Comparison of ENCODE assay signal across 20 mouse cellular contexts in genomic region chr17:83792388-83792787, GRCm38 (mm10). TPM values are rescaled to one million over a fixed set of nuclear protein-coding genes. Genes with fewer than 3 reads are reported as not detected.
DNase-seq lines count a peak whose midpoint lies in the region; ATAC-seq and TF ChIP-seq lines count a peak whose summit lies in the region.
"Had no signal": no experiment of that assay in that cellular context is flagged by ENCODE, and none has a peak within 500 bp of the region (broad histone marks: within the 10 kb centered on the region; RNA-seq: fewer than 3 reads in every experiment).

No protein-coding gene starts in this region.

- no peak overlapping the region for H3K27ac ChIP-seq in forebrain, embryonic 12.5 days
- no peak overlapping the region for H3K27ac ChIP-seq in forebrain, embryonic 11.5 days (ENCODE audit: low read depth, low read length)
- H3K27ac ChIP-seq in forebrain, embryonic 16.5 days (ENCODE audit: low read length) = no peak overlapping the region; the same call in 1 of the 2 replicates
- H3K27ac ChIP-seq in limb, embryonic 13.5 days = no peak overlapping the region
- no peak overlapping the region for H3K27ac ChIP-seq in heart, embryonic 10.5 days
- H3K27ac ChIP-seq: kidney, postnatal 0 days; liver, embryonic 12.5 days; stomach, embryonic 15.5 days had no signal

- H3K9me3 ChIP-seq in forebrain, embryonic 12.5 days = no peaks in the 10 kb centered on the region
- no peaks in the 10 kb centered on the region for H3K9me3 ChIP-seq in forebrain, embryonic 11.5 days (ENCODE audit: control insufficient read depth, low read length)
- H3K9me3 ChIP-seq in E14TG2a.4 (ENCODE audit: low read length) = no peaks in the 10 kb centered on the region
- no peaks in the 10 kb centered on the region for H3K9me3 ChIP-seq in forebrain, embryonic 16.5 days (ENCODE audit: control insufficient read depth, low read length)
- H3K9me3 ChIP-seq in limb, embryonic 13.5 days = no peaks in the 10 kb centered on the region
- no peaks in the 10 kb centered on the region for H3K9me3 ChIP-seq in heart, embryonic 10.5 days
- H3K9me3 ChIP-seq: liver, embryonic 12.5 days; stomach, embryonic 15.5 days had no signal

- 0 out of 2 replicates have a peak, but pooled peaks cover 3% of the 10 kb centered on the region for H3K36me3 ChIP-seq in forebrain, embryonic 12.5 days (replicated peaks)
- H3K36me3 ChIP-seq in forebrain, embryonic 11.5 days (ENCODE audit: control insufficient read depth, insufficient read depth, low read length) = no peaks in the 10 kb centered on the region
- H3K36me3 ChIP-seq in E14TG2a.4 (ENCODE audit: insufficient read depth, low read length) = peaks cover 37% of the 10 kb centered on the region
- no peaks in the 10 kb centered on the region for H3K36me3 ChIP-seq in forebrain, embryonic 16.5 days (ENCODE audit: control insufficient read depth, insufficient read depth)
- peaks cover 34% of the 10 kb centered on the region for H3K36me3 ChIP-seq in limb, embryonic 13.5 days
- H3K36me3 ChIP-seq in heart, embryonic 10.5 days = peaks cover 28% of the 10 kb centered on the region

- 65% methylated on average over 23 of the region's 23 CpGs for WGBS in forebrain, embryonic 12.5 days
- 78% methylated on average over 23 of the region's 23 CpGs for WGBS in forebrain, embryonic 11.5 days
- WGBS in forebrain, embryonic 16.5 days = 36% methylated on average over 23 of the region's 23 CpGs
- WGBS in limb, embryonic 13.5 days = 60% methylated on average over 23 of the region's 23 CpGs
- WGBS in heart, embryonic 10.5 days = 82% methylated on average over 23 of the region's 23 CpGs

- no peak for DNase-seq in forebrain, embryonic 11.5 days (ENCODE audit: low spot score)
- no peak for DNase-seq in heart, embryonic 10.5 days (ENCODE audit: low spot score)
- no peak for DNase-seq in adrenal gland, postnatal 14 days
- no peak for DNase-seq in heart, adult 9 months (ENCODE audit: low spot score in 2 of 2)
- DNase-seq: cerebellum, adult 11-12 months; midbrain, embryonic 14.5 days; right cerebral cortex, adult 18-20 months; spleen, adult 18-20 months; thymus, postnatal 25 days had no signal

- TF ChIP-seq CTCF in E14TG2a.4 (conservative IDR thresholded peaks at IDR 0.05; ENCODE audit: low read length) = no peak

- peaks cover 4% of the 10 kb centered on the region; the same call in 1 of the 2 replicates for H3K4me1 ChIP-seq in forebrain, embryonic 12.5 days
- H3K4me1 ChIP-seq in forebrain, embryonic 11.5 days (replicated peaks; ENCODE audit: control insufficient read depth, insufficient read depth, low read length) = no peaks in the 10 kb centered on the region
- peaks cover 69% of the 10 kb centered on the region for H3K4me1 ChIP-seq in E14TG2a.4 (replicated peaks; ENCODE audit: low read depth, low read length)
- H3K4me1 ChIP-seq in forebrain, embryonic 16.5 days (replicated peaks; ENCODE audit: control insufficient read depth, insufficient read depth, low read length) = peaks cover 9% of the 10 kb centered on the region
- H3K4me1 ChIP-seq in limb, embryonic 13.5 days = peaks cover 10% of the 10 kb centered on the region; the same call in 1 of the 2 replicates
- H3K4me1 ChIP-seq in heart, embryonic 10.5 days = 0 out of 2 replicates have a peak, but pooled peaks cover 4% of the 10 kb centered on the region
- H3K4me1 ChIP-seq: liver, embryonic 12.5 days; stomach, embryonic 15.5 days had no signal

- H3K27me3 ChIP-seq in forebrain, embryonic 12.5 days = no peaks in the 10 kb centered on the region
- no peaks in the 10 kb centered on the region for H3K27me3 ChIP-seq in forebrain, embryonic 11.5 days (ENCODE audit: control insufficient read depth, insufficient read depth, low read length)
- H3K27me3 ChIP-seq in E14TG2a.4 (ENCODE audit: insufficient read depth, low read length) = no peaks in the 10 kb centered on the region
- H3K27me3 ChIP-seq in forebrain, embryonic 16.5 days (replicated peaks; ENCODE audit: control insufficient read depth, insufficient read depth, low read length) = no peaks in the 10 kb centered on the region
- no peaks in the 10 kb centered on the region for H3K27me3 ChIP-seq in limb, embryonic 13.5 days
- no peaks in the 10 kb centered on the region for H3K27me3 ChIP-seq in heart, embryonic 10.5 days (ENCODE audit: insufficient read depth, poor library complexity, severe bottlenecking)
- H3K27me3 ChIP-seq: liver, embryonic 12.5 days; stomach, embryonic 15.5 days had no signal

- peak overlapping the region; percentile 13; the same call in 1 of the 2 replicates for H3K4me2 ChIP-seq in forebrain, embryonic 12.5 days
- H3K4me2 ChIP-seq in forebrain, embryonic 11.5 days (ENCODE audit: low read depth, low read length, severe bottlenecking) = no peak overlapping the region
- peak overlapping the region; percentile 50 for H3K4me2 ChIP-seq in forebrain, embryonic 16.5 days (ENCODE audit: low read length)
- peak overlapping the region; percentile 41 for H3K4me2 ChIP-seq in limb, embryonic 13.5 days (replicated peaks)
- H3K4me2 ChIP-seq: liver, embryonic 12.5 days; stomach, embryonic 15.5 days had no signal

- ATAC-seq in forebrain, embryonic 12.5 days (ENCODE audit: low FRiP score) = no peak
- no peak for ATAC-seq in forebrain, embryonic 11.5 days (replicated peaks; ENCODE audit: low FRiP score)
- ATAC-seq in forebrain, embryonic 16.5 days = peak; percentile 36; the same call in 1 of the 2 replicates
- no peak for ATAC-seq in limb, embryonic 13.5 days (ENCODE audit: low FRiP score, low read depth)
- ATAC-seq: intestine, embryonic 16.5 days; liver, embryonic 12.5 days had no signal

- no peak overlapping the region for H3K9ac ChIP-seq in forebrain, embryonic 12.5 days
- H3K9ac ChIP-seq in forebrain, embryonic 11.5 days (ENCODE audit: low read length) = no peak overlapping the region
- H3K9ac ChIP-seq in forebrain, embryonic 16.5 days (replicated peaks; ENCODE audit: low read depth, low read length) = peak overlapping the region; percentile 15
- no peak overlapping the region for H3K9ac ChIP-seq in limb, embryonic 13.5 days
- H3K9ac ChIP-seq: liver, embryonic 12.5 days; stomach, embryonic 15.5 days had no signal

- no peak overlapping the region for H3K4me3 ChIP-seq in forebrain, embryonic 12.5 days (replicated peaks)
- no peak overlapping the region for H3K4me3 ChIP-seq in forebrain, embryonic 11.5 days (ENCODE audit: low read depth, low read length)
- H3K4me3 ChIP-seq in E14TG2a.4 (replicated peaks; ENCODE audit: low read length) = peak overlapping the region; percentile 72
- peak overlapping the region; percentile 33 for H3K4me3 ChIP-seq in forebrain, embryonic 16.5 days (replicated peaks; ENCODE audit: low read length)
- no peak overlapping the region for H3K4me3 ChIP-seq in limb, embryonic 13.5 days
- no peak overlapping the region for H3K4me3 ChIP-seq in heart, embryonic 10.5 days
- H3K4me3 ChIP-seq: erythroblast, embryonic 14.5 days; liver, embryonic 12.5 days; stomach, embryonic 15.5 days had no signal

RNA-seq across cellular contexts. Expression of gene Haao, which starts 55.4 kb away (rescaled TPM):
- not detected in 2 replicates for polyA plus RNA-seq in forebrain, embryonic 12.5 days (2016; fragmentation: Nextera tagmentation; extraction: Ambion mirVana)
- polyA plus RNA-seq in forebrain, embryonic 11.5 days (2014; fragmentation: Nextera tagmentation; extraction: Ambion mirVana) = not detected in 2 replicates
- polyA plus RNA-seq in forebrain, embryonic 16.5 days (2015; fragmentation: Nextera tagmentation; extraction: Ambion mirVana) = 0.14 and 0.29 TPM in 2 replicates
- polyA plus RNA-seq in limb, embryonic 13.5 days (2015; fragmentation: Nextera tagmentation; extraction: Ambion mirVana) = 1.3 TPM in 2 replicates
- polyA plus RNA-seq in heart, embryonic 10.5 days (2016; fragmentation: Nextera tagmentation; extraction: Ambion mirVana) = 0.41 and 0.68 TPM in 2 replicates
- total RNA-seq in adrenal gland, postnatal 14 days (2021) = 6.8 and 27.0 TPM in 2 replicates
- total RNA-seq: left cerebral cortex, postnatal 10 days had no signal
- polyA plus RNA-seq: erythroblast, embryonic 14.5 days; neural tube, embryonic 11.5 days had no signal

Comparison
In these comparisons a context has a peak if more than half of its experiments do, and no peak if none do; other contexts are left out.
1. H3K4me3 ChIP-seq: peak in E14TG2a.4 (single experiment) and forebrain, embryonic 16.5 days (single experiment); none in forebrain, embryonic 12.5 days (single experiment), forebrain, embryonic 11.5 days (single experiment), limb, embryonic 13.5 days (single experiment) and heart, embryonic 10.5 days (single experiment).